Mouse (Mus musculus) forebrain, embryonic 16.5 days (tissue): ENCODE data around the gene Dlx3. TPM values are rescaled to one million over a fixed set of nuclear protein-coding genes. Genes with fewer than 3 reads are reported as not detected.

Experiments used
- ATAC-seq: fragments of 200-750 bp; cut with Nextera tagmentation; 2 replicates; pipeline ENCODE4 v1.8.0; 2017; ENCODE audit warnings: mild to moderate bottlenecking, moderate library complexity
- H3K27ac ChIP-seq: fragments of 300-500 bp; sonication (generic); 2 replicates; pipeline ENCODE4 v1.5.1; 2014; ENCODE audit warnings: low read length, control low read depth
- H3K27me3 ChIP-seq: fragments of 300-500 bp; sonication (generic); replicated peaks from 2 replicates; pipeline ENCODE4 v1.6.1; 2014; ENCODE audit warnings: low read length; ENCODE audit not compliant: control insufficient read depth, insufficient read depth
- H3K36me3 ChIP-seq: fragments of 300-500 bp; sonication (generic); 2 replicates; pipeline ENCODE4 v1.6.1; 2014; ENCODE audit not compliant: control insufficient read depth, insufficient read depth
- H3K4me1 ChIP-seq: fragments of 300-500 bp; sonication (generic); replicated peaks from 2 replicates; pipeline ENCODE4 v1.6.1; 2014; ENCODE audit warnings: low read length; ENCODE audit not compliant: control insufficient read depth, insufficient read depth
- H3K4me2 ChIP-seq: fragments of 300-500 bp; sonication (generic); 2 replicates; pipeline ENCODE4 v1.6.1; 2014; ENCODE audit warnings: mild to moderate bottlenecking, low read length, control low read depth
- H3K4me3 ChIP-seq: fragments of 300-500 bp; sonication (generic); replicated peaks from 2 replicates; pipeline ENCODE4 v1.5.1; 2014; ENCODE audit warnings: mild to moderate bottlenecking, low read length, control low read depth
- H3K9ac ChIP-seq: fragments of 300-500 bp; sonication (generic); replicated peaks from 2 replicates; pipeline ENCODE4 v1.6.1; 2014; ENCODE audit warnings: low read depth, low read length, control low read depth
- H3K9me3 ChIP-seq: fragments of 300-500 bp; sonication (generic); 2 replicates; pipeline ENCODE4 v1.6.1; 2016; ENCODE audit warnings: low read length; ENCODE audit not compliant: control insufficient read depth
- WGBS: fragments of 180-500 bp; shearing (Covaris S2); extraction: QIAGEN DNeasy Blood & Tissue Kit; methylation state at CpG from one replicate; pipeline ENCODE4 v1.1.7; 2014; 5-methylcytosine and 5-hydroxymethylcytosine counted together
- polyA plus RNA-seq: library from polyadenylated mRNA; unstranded; fragments of >200 nt; fragmentation: Nextera tagmentation; extraction: Ambion mirVana; gene quantifications from 2 replicates; pipeline ENCODE4 v1.2.1, GENCODE M21; 2015

Gene Dlx3
- polyA plus RNA-seq, 1 experiment from 2014 or later: 0.10 TPM

DNA sequence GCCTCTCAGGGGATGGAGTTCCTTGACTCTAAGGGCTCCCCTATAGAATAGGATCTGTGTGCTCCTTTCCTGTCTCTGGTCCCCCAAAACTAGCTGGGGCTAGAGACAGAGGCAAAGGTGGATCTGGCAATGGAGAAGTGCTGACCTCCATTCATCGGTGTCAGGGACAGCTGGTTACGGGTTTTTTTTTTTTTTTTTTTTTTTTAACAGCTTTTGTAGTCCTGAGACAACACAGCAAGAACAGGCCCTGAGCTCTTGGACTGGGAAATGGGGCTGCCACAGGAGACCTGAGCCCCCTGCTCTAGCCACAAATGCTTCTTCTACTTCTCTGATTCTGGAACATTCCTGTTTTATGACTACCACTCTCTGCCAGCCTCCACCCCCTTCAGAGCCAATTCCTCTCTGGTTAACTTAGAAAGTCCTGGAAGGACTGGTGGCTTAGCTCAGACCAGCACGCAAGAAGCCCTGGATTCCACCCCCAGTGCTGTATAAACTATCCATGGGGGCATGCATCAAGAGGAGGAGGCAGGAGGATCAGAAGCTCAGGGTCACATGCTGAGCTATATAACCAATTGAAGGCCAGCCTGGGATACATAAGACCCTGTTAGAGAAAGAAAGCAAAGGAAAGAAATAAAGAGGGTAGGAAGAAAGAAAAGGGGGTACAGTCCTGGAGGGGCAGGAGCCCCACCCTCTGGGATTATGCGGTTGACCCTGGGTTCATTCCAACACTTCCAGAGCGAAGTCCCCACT lies 21.4 kb upstream of the Dlx3 start:
- H3K27me3 ChIP-seq: no peaks in the 10 kb centered on the region
- 81% methylated on average over 5 of the region's 5 CpGs for WGBS
- H3K9me3 ChIP-seq: no peaks in the 10 kb centered on the region
- no peak overlapping the region for H3K4me3 ChIP-seq
- H3K27ac ChIP-seq: no peak overlapping the region
- H3K4me2 ChIP-seq: no peak overlapping the region
- no peaks in the 10 kb centered on the region for H3K36me3 ChIP-seq
- no peak overlapping the region for H3K9ac ChIP-seq
- no peak for ATAC-seq
- no peaks in the 10 kb centered on the region; the same call in 1 of the 2 replicates for H3K4me1 ChIP-seq

DNA sequence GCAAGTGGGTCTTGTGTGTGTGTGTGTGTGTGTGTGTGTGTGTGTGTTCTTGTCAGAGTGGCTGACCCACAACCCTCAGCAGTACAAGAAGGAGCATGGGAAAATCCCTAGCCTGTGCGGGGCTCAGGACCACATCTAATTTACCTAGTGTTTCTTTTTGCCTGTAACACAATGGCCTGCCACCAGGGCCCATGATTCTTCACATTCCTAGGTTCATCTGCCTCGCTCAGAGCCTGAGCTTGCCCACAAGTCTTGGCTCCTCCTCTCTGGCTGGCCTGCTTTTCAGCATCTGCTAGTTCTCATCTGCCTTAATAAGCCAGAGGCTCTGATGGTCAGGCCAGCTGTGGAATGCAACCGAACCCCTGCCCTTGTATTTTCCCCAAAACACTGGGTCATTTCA lies 19.5 kb upstream of the Dlx3 start:
- no peak overlapping the region for H3K9ac ChIP-seq
- no peak overlapping the region for H3K4me2 ChIP-seq
- no peak overlapping the region for H3K4me3 ChIP-seq
- H3K9me3 ChIP-seq: no peaks in the 10 kb centered on the region
- no peaks in the 10 kb centered on the region for H3K36me3 ChIP-seq
- H3K27me3 ChIP-seq: no peaks in the 10 kb centered on the region
- ATAC-seq: no peak
- 39% methylated on average over 3 of the region's 3 CpGs for WGBS
- peaks cover 1% of the 10 kb centered on the region for H3K4me1 ChIP-seq
- no peak overlapping the region for H3K27ac ChIP-seq

DNA sequence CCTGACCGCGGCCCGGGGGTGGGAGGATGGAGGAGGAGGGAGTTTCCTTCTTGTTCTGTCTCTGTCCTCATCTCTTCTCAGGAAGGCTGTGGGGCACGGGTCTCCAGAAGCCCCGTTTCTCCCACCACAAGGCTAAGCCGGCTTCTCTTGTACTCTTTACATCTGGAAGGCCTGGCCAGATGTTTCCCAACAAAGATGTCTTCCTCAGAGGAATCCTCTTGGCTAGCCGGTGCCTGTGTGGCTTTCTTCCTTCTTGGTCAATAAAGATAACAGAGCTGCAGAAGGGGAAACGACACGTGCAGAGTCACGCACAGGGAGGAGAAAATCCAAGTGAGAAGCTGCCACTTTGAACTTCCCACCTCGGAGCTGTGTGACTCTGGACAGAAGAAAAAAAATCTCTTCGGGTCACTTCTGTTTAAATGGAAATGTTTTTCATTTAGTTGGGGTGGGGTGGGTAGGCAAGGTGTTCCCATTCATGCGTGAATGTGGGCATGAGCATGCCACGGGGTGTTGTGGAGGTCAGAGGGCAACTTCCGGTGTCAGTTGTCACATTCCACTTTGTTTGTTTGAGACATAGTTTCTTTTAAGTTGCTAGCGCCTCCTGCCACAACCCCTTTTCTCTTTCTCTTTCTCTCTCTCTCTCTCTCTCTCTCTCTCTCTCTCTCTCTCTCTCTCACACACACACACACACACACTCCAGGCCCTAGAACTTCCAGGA lies 18.7 kb upstream of the Dlx3 start:
- Histone ChIP-seq H3K27ac (no peak overlapping the region), H3K9ac (no peak overlapping the region), H3K4me2 (no peak overlapping the region), H3K4me3 (no peak overlapping the region), H3K4me1 (peaks cover 4% of the 10 kb centered on the region), H3K9me3 (no peaks in the 10 kb centered on the region), H3K27me3 (no peaks in the 10 kb centered on the region), H3K36me3 (no peaks in the 10 kb centered on the region)
- no peak for ATAC-seq
- WGBS: 53% methylated on average over 16 of the region's 16 CpGs

DNA sequence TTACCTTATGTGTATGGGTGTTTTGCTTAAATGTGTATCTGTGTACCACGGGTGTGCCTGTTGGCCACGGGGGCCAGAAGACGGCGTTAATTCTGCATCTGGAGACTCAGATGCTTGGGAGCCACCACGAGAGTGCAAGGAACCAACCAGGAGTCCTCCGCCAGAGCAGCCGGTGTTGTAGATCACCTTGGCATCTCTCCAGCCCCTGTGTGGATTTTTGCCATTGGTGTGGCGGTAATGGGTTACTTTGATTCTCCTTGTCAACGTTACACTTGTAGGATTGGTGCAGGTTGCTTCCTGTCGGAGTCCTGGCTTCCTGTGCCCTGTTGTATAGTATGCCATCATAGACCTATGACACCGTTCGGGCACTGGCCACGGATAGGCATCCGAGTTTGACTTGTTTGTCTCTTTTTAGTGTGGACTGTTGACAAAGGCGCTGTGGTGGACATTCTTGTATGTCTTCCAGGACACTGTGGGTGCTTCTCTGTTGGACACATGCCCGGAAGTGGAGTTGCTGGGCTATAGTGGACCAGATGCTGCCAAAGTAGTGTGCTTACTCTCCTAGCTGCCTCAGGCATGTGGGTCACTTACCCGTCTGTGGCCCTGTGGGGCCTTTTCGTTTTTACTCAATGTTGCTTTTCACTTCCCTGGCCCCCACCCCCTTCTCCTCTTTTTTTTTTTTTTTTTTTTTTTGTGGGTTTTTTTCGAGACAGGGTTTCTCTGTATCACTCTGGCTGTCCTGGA lies 17.6 kb upstream of the Dlx3 start:
- WGBS: 86% methylated on average over 19 of the region's 19 CpGs
- no peak overlapping the region for H3K4me3 ChIP-seq
- ATAC-seq: no peak
- no peaks in the 10 kb centered on the region for H3K36me3 ChIP-seq
- H3K27ac ChIP-seq: no peak overlapping the region
- H3K9me3 ChIP-seq: no peaks in the 10 kb centered on the region
- H3K4me1 ChIP-seq: peaks cover 9% of the 10 kb centered on the region
- H3K27me3 ChIP-seq: no peaks in the 10 kb centered on the region
- no peak overlapping the region for H3K4me2 ChIP-seq
- H3K9ac ChIP-seq: no peak overlapping the region

DNA sequence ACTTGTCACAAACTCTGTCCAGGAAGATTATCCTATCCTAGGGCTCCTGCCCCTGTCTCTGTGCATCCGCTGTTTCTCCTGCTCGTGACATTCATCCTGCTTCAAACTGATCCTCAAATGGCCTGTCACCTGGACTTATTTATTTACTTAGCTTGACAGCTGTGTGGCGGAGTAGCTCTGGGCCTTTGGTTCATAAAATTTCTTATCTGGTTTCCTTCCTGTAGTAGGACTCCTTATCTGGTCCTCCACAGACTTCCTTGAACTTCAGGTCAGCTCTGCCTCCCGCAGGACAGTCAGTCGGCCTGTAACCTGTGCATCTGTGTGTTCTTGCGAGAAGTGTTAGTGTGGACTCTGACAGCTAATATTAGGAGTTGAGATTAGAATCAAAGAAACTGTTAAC lies 15.7 kb upstream of the Dlx3 start:
- no peaks in the 10 kb centered on the region for H3K9me3 ChIP-seq
- no peaks in the 10 kb centered on the region for H3K27me3 ChIP-seq
- 80% methylated on average over 6 of the region's 6 CpGs for WGBS
- peaks cover 9% of the 10 kb centered on the region for H3K4me1 ChIP-seq
- no peak overlapping the region for H3K4me3 ChIP-seq
- no peak for ATAC-seq
- no peak overlapping the region for H3K4me2 ChIP-seq
- no peak overlapping the region for H3K9ac ChIP-seq
- no peaks in the 10 kb centered on the region for H3K36me3 ChIP-seq
- no peak overlapping the region for H3K27ac ChIP-seq

DNA sequence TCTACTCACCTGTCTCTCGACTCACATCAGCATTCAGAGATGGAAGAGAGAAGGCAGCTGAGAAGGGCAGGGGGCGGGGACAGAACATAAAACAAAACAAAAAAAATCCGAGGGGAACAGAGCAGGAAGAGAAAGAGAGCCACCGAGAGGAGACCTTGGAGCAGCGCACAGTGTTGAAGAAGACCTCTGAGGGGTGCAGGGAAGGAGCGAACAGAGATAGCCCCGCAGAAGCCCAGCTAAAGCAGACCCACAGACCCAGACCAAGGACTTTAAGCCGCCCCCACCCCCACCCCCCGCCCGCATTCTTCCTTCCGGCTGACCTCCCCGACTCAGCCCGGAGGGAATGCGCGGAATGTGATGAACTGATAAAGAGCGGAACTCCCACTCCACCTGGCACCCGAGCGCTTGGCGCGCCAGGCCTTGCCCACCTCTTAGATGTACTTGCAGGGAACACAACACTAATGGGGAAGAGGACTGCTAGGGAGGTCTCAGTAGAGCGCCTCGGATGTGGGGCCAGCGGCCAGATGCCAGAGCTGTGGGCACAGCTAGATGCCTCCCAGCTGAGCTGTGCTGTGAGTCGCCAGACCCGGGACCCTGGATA lies 14.5 kb upstream of the Dlx3 start:
- H3K27me3 ChIP-seq: no peaks in the 10 kb centered on the region
- H3K9me3 ChIP-seq: no peaks in the 10 kb centered on the region
- no peak overlapping the region for H3K4me3 ChIP-seq
- H3K4me2 ChIP-seq: peak overlapping the region; percentile 11
- no peak overlapping the region; the same call in 1 of the 2 replicates for H3K9ac ChIP-seq
- no peak overlapping the region for H3K27ac ChIP-seq
- H3K4me1 ChIP-seq: peaks cover 9% of the 10 kb centered on the region
- H3K36me3 ChIP-seq: no peaks in the 10 kb centered on the region
- ATAC-seq: 0 out of 2 replicates have a peak, but pooled peaks have one; percentile 22
- 5% methylated on average over 25 of the region's 25 CpGs for WGBS

DNA sequence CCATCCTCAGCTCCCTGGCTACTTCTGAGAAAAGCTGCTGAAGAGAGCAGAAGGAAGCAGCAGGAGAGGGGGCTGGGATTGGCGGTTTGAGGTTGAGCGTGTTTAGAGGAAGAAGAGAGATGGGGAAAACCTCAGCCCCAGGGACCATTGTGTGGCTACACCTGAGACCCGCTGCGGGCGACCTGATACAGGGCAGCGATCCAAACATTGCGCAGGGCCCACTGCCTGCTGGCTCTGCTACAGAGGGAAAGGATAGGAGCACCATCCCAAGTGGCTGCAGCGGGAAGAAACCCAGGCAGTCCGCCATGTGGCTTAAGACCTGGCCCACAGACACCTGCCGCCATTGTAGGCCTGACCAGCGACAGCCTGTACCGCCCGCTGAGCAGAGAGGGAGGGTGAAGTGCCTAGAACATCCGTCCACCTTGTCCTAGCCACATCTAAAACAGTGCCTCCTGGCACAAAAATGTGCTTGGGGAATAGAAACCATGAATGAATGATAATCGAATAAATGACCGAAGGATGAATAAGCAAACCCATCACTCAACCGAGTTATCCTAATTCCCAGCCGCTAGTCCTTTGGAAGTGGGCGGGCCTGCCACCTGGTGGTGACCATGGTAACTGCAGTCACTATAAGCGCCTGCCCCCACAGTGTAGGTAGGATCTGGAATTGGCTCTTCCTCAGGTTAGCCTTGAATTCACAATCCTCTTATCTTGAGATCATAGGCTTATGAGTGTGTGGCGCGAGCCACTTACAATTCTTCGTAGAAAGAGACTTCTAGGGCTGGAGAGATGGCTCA lies 13.3 kb upstream of the Dlx3 start:
- Histone ChIP-seq H3K9me3 (no peaks in the 10 kb centered on the region), H3K4me1 (peaks cover 9% of the 10 kb centered on the region), H3K4me3 (no peak overlapping the region), H3K36me3 (no peaks in the 10 kb centered on the region), H3K9ac (no peak overlapping the region), H3K4me2 (peak overlapping the region; percentile 39), H3K27ac (no peak overlapping the region), H3K27me3 (no peaks in the 10 kb centered on the region)
- peak; percentile 74 for ATAC-seq
- 36% methylated on average over 23 of the region's 23 CpGs for WGBS

DNA sequence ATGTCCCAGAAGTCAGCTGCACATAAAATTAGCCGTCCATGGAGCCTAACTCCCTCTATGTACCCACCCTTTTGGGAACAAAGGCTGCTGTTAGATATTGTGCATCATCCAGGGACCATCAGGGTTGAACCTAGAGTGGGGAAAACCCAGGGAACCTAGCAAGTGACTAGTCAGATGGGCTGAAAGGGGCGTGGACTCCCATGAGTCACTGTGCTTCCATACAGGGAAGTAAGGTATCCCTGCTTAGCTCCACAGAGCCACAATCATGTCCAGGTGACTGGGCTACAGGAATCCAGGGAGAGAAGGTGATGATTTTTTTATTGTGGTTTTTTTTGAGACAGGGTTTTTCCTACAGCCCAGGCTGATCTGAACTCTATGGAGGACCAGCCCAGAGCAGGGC lies 10.9 kb upstream of the Dlx3 start:
- peaks cover 9% of the 10 kb centered on the region for H3K4me1 ChIP-seq
- H3K27ac ChIP-seq: no peak overlapping the region
- 79% methylated on average over 2 of the region's 2 CpGs for WGBS
- H3K36me3 ChIP-seq: no peaks in the 10 kb centered on the region
- no peak for ATAC-seq
- H3K9me3 ChIP-seq: no peaks in the 10 kb centered on the region
- no peak overlapping the region for H3K9ac ChIP-seq
- no peak overlapping the region for H3K4me2 ChIP-seq
- no peaks in the 10 kb centered on the region for H3K27me3 ChIP-seq
- H3K4me3 ChIP-seq: no peak overlapping the region
